Comparison of ENCODE assay signal across 9 mouse cellular contexts in the genomic region with DNA sequence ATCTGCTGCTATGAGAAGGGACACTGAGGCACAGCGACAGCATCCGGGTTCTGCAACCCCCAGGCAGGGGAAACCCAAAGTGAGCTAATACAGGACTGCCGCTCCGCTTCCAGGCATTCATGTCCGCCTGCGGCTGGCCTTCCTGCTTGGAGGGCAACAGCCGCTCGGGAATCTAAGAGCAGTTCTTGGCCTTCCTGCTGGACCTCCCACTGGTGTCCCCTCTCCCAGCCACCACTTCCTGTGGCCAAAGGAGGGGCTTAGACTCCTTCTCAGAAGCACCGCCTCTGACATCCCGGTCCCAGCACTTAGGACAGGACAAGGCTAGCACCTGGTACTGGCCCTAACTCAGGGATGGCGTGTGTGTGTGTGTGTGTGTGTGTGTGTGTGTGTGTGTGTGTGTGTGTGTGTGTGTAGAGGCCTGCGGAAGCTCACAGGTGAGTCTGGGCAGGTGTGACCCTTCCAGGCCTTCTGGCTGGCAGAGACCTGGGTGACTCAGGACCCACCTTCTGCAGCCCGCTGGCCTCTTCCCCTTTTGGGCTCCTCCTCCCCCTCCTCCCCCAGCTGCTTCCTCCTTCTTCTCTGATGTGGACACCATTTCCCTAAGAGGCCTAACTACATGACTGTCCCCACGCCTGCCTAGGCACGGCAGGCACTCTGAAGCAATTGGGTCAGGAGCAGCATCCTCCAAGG. TPM values are rescaled to one million over a fixed set of nuclear protein-coding genes. Genes with fewer than 3 reads are reported as not detected.
DNase-seq lines count a peak whose midpoint lies in the region; ATAC-seq lines count a peak whose summit lies in the region.
"Had no signal": no experiment of that assay in that cellular context is flagged by ENCODE, and none has a peak within 500 bp of the region (broad histone marks: within the 10 kb centered on the region; RNA-seq: fewer than 3 reads in every experiment).

No protein-coding gene starts in this region.

- H3K27ac ChIP-seq in embryonic facial prominence, embryonic 10.5 days (replicated peaks) = peak overlapping the region; percentile 96
- H3K27ac ChIP-seq in limb, embryonic 11.5 days (replicated peaks; ENCODE audit: low read depth, low read length) = peak overlapping the region; percentile 63
- peak overlapping the region; percentile 98 for H3K27ac ChIP-seq in midbrain, embryonic 13.5 days

- peaks cover 69% of the 10 kb centered on the region for H3K36me3 ChIP-seq in embryonic facial prominence, embryonic 10.5 days (replicated peaks)
- peaks cover 11% of the 10 kb centered on the region; the same call in 1 of the 2 replicates for H3K36me3 ChIP-seq in limb, embryonic 11.5 days (ENCODE audit: control insufficient read depth, insufficient read depth, low read length)
- peaks cover 17% of the 10 kb centered on the region for H3K36me3 ChIP-seq in midbrain, embryonic 13.5 days

- H3K9ac ChIP-seq in limb, embryonic 11.5 days (ENCODE audit: low read length) = 0 out of 2 replicates have a peak overlapping the region, but pooled peaks have one; percentile 5
- peak overlapping the region; percentile 71 for H3K9ac ChIP-seq in midbrain, embryonic 13.5 days (replicated peaks)

- peak overlapping the region; percentile 0; the same call in 1 of the 2 replicates for H3K4me2 ChIP-seq in limb, embryonic 11.5 days (ENCODE audit: low read depth, severe bottlenecking)
- peak overlapping the region; percentile 90 for H3K4me2 ChIP-seq in midbrain, embryonic 13.5 days (replicated peaks)

- H3K27me3 ChIP-seq in embryonic facial prominence, embryonic 10.5 days (replicated peaks; ENCODE audit: low read depth, poor library complexity, severe bottlenecking) = no peaks in the 10 kb centered on the region
- no peaks in the 10 kb centered on the region for H3K27me3 ChIP-seq in limb, embryonic 11.5 days (ENCODE audit: control insufficient read depth, insufficient read depth, low read length)
- no peaks in the 10 kb centered on the region for H3K27me3 ChIP-seq in midbrain, embryonic 13.5 days
- H3K27me3 ChIP-seq: Patski had no signal

- H3K9me3 ChIP-seq in embryonic facial prominence, embryonic 10.5 days = no peaks in the 10 kb centered on the region
- H3K9me3 ChIP-seq in limb, embryonic 11.5 days (ENCODE audit: control insufficient read depth, low read length) = no peaks in the 10 kb centered on the region; the same call in 1 of the 2 replicates
- no peaks in the 10 kb centered on the region for H3K9me3 ChIP-seq in midbrain, embryonic 13.5 days

- H3K4me1 ChIP-seq in embryonic facial prominence, embryonic 10.5 days = peaks cover 94% of the 10 kb centered on the region
- H3K4me1 ChIP-seq in limb, embryonic 11.5 days (ENCODE audit: control insufficient read depth, insufficient read depth, low read length) = peaks cover 69% of the 10 kb centered on the region
- peaks cover 96% of the 10 kb centered on the region for H3K4me1 ChIP-seq in midbrain, embryonic 13.5 days (replicated peaks)

- no peak for ATAC-seq in limb, embryonic 11.5 days (ENCODE audit: insufficient number of reproducible peaks, low FRiP score, low TSS enrichment, low read depth)
- ATAC-seq in midbrain, embryonic 13.5 days = no peak
- no peak for ATAC-seq in CD4-positive, CD25-positive, alpha-beta regulatory T cell, adult 4 months
- ATAC-seq: Patski had no signal

- intact Hi-C loops in left cerebral cortex, postnatal 36 days (cut with DNase I) = no loop called here

- 41% methylated on average over 15 of the region's 15 CpGs for WGBS in embryonic facial prominence, embryonic 10.5 days
- WGBS in limb, embryonic 11.5 days = 47% methylated on average over 15 of the region's 15 CpGs
- WGBS in midbrain, embryonic 13.5 days = 28% methylated on average over 13 of the region's 15 CpGs

- DNase-seq in embryo, embryonic 10.5 days (ENCODE audit: low spot score) = peak; percentile 55
- DNase-seq in embryo, embryonic 11 days = no peak
- peak; percentile 47 for DNase-seq in embryonic facial prominence, embryonic 10.5 days (ENCODE audit: low spot score)
- peak; percentile 69 for DNase-seq in heart, postnatal 4 days
- DNase-seq in limb, embryonic 11.5 days (ENCODE audit: low spot score) = no peak
- DNase-seq in left cerebral cortex, postnatal 36 days (ENCODE audit: low spot score in 2 of 2) = no peak

- peak overlapping the region; percentile 46 for H3K4me3 ChIP-seq in embryonic facial prominence, embryonic 10.5 days
- no peak overlapping the region for H3K4me3 ChIP-seq in limb, embryonic 11.5 days (ENCODE audit: low read depth, low read length)
- H3K4me3 ChIP-seq in midbrain, embryonic 13.5 days (replicated peaks) = 0 out of 2 replicates have a peak overlapping the region, but pooled peaks have one; percentile 25

RNA-seq across cellular contexts. Expression of a gene that starts 6.3 kb away (rescaled TPM):
- polyA plus RNA-seq in embryonic facial prominence, embryonic 10.5 days (2016; fragmentation: Nextera tagmentation; extraction: Ambion mirVana) = 334 and 363 TPM in 2 replicates
- 100 to 1,000 TPM; 462 to 469 TPM for total RNA-seq in heart, postnatal 4 days (2021)
- 336 and 358 TPM in 2 replicates for polyA plus RNA-seq in limb, embryonic 11.5 days (2014; fragmentation: Nextera tagmentation; extraction: Ambion mirVana)
- polyA plus RNA-seq in midbrain, embryonic 13.5 days (2015; fragmentation: Nextera tagmentation; extraction: Ambion mirVana) = 399 and 416 TPM in 2 replicates
- total RNA-seq in left cerebral cortex, postnatal 36 days (2021) = 100 to 1,000 TPM; 215 to 221 TPM
- polyA plus RNA-seq in CD4-positive, CD25-positive, alpha-beta regulatory T cell, adult 4 months (2017; shearing (Covaris generic)) = 100 to 1,000 TPM; 120 to 139 TPM

RNA-seq across cellular contexts. Expression of a gene that starts 19.8 kb away (rescaled TPM):
- polyA plus RNA-seq in embryonic facial prominence, embryonic 10.5 days (2016; fragmentation: Nextera tagmentation; extraction: Ambion mirVana) = 2.7 TPM in 2 replicates
- 10 to 100 TPM; 16.2 to 18.8 TPM for total RNA-seq in heart, postnatal 4 days (2021)
- 3.4 and 3.7 TPM in 2 replicates for polyA plus RNA-seq in limb, embryonic 11.5 days (2014; fragmentation: Nextera tagmentation; extraction: Ambion mirVana)
- polyA plus RNA-seq in midbrain, embryonic 13.5 days (2015; fragmentation: Nextera tagmentation; extraction: Ambion mirVana) = 2.3 and 2.7 TPM in 2 replicates
- 1 to 10 TPM; 2.6 to 3.1 TPM for total RNA-seq in left cerebral cortex, postnatal 36 days (2021)
- polyA plus RNA-seq in CD4-positive, CD25-positive, alpha-beta regulatory T cell, adult 4 months (2017; shearing (Covaris generic)) = not detected

RNA-seq across cellular contexts. Expression of a gene that starts 40.5 kb away (rescaled TPM):
- 5.6 and 6.6 TPM in 2 replicates for polyA plus RNA-seq in embryonic facial prominence, embryonic 10.5 days (2016; fragmentation: Nextera tagmentation; extraction: Ambion mirVana)
- 1 to 10 TPM; 8.0 to 8.1 TPM for total RNA-seq in heart, postnatal 4 days (2021)
- polyA plus RNA-seq in limb, embryonic 11.5 days (2014; fragmentation: Nextera tagmentation; extraction: Ambion mirVana) = 3.4 and 4.1 TPM in 2 replicates
- polyA plus RNA-seq in midbrain, embryonic 13.5 days (2015; fragmentation: Nextera tagmentation; extraction: Ambion mirVana) = 18.7 and 22.0 TPM in 2 replicates
- total RNA-seq in left cerebral cortex, postnatal 36 days (2021) = 10 to 100 TPM; 66.3 to 66.8 TPM
- polyA plus RNA-seq in CD4-positive, CD25-positive, alpha-beta regulatory T cell, adult 4 months (2017; shearing (Covaris generic)) = not detected

RNA-seq across cellular contexts. Expression of a gene that starts 41.4 kb away (rescaled TPM):
- polyA plus RNA-seq in embryonic facial prominence, embryonic 10.5 days (2016; fragmentation: Nextera tagmentation; extraction: Ambion mirVana) = 59.7 and 72.1 TPM in 2 replicates
- 10 to 100 TPM; 41.6 to 44.4 TPM for total RNA-seq in heart, postnatal 4 days (2021)
- polyA plus RNA-seq in limb, embryonic 11.5 days (2014; fragmentation: Nextera tagmentation; extraction: Ambion mirVana) = 47.6 and 49.0 TPM in 2 replicates
- 13.5 and 14.7 TPM in 2 replicates for polyA plus RNA-seq in midbrain, embryonic 13.5 days (2015; fragmentation: Nextera tagmentation; extraction: Ambion mirVana)
- total RNA-seq in left cerebral cortex, postnatal 36 days (2021) = 10 to 100 TPM; 11.1 to 13.8 TPM
- polyA plus RNA-seq in CD4-positive, CD25-positive, alpha-beta regulatory T cell, adult 4 months (2017; shearing (Covaris generic)) = 10 to 100 TPM; 30.1 to 36.2 TPM

RNA-seq across cellular contexts. Expression of a gene that starts 48.2 kb away (rescaled TPM):
- 0.48 and 0.96 TPM in 2 replicates for polyA plus RNA-seq in embryonic facial prominence, embryonic 10.5 days (2016; fragmentation: Nextera tagmentation; extraction: Ambion mirVana)
- total RNA-seq in heart, postnatal 4 days (2021) = 1 to 10 TPM in 1 of 2 experiments, under 1 TPM in 1; 0.74 to 1.1 TPM
- polyA plus RNA-seq in limb, embryonic 11.5 days (2014; fragmentation: Nextera tagmentation; extraction: Ambion mirVana) = 0.54 and 0.57 TPM in 2 replicates
- polyA plus RNA-seq in midbrain, embryonic 13.5 days (2015; fragmentation: Nextera tagmentation; extraction: Ambion mirVana) = 1.1 and 1.8 TPM in 2 replicates
- 1 to 10 TPM in 1 of 2 experiments, under 1 TPM in 1; 0.79 to 1.9 TPM for total RNA-seq in left cerebral cortex, postnatal 36 days (2021)
- 1 to 10 TPM in 1 of 2 experiments, under 1 TPM in 1; 0.90 to 1.4 TPM for polyA plus RNA-seq in CD4-positive, CD25-positive, alpha-beta regulatory T cell, adult 4 months (2017; shearing (Covaris generic))

Comparison
In these comparisons a context has a peak if more than half of its experiments do, and no peak if none do; other contexts are left out.
1. DNase-seq: peak in embryo, embryonic 10.5 days (single experiment), embryonic facial prominence, embryonic 10.5 days (single experiment) and heart, postnatal 4 days (single experiment); none in embryo, embryonic 11 days (single experiment), limb, embryonic 11.5 days (single experiment) and left cerebral cortex, postnatal 36 days (0 of 2).
2. Peak in every context shown above with its lines, with median percentiles within 50 percentile points of each other: H3K27ac ChIP-seq.